16 mouse cellular contexts compared by ENCODE assay signal in the genomic region with DNA sequence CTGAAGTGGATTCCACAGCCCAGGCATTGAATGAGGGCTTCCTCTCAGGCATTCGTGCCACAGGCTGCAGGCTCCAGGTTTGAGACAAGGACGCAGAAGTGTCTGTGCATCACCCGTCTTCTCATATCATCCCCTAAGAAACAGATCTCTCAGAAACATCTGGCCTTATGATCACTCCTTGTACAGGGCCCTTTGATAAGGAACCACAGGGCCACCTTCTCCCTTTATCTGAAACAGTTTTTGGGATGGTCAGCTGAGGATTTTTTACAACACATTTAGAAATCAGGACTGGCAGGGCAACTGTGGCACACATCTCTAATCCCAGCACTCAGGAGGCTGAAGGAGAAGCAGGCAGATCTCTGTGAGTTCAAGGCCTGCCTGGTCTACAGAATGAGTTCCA.
"Had no signal": no experiment of that assay in that cellular context is flagged by ENCODE, and none has a peak within 500 bp of the region (broad histone marks: within the 10 kb centered on the region; RNA-seq: fewer than 3 reads in every experiment).

No protein-coding gene starts in this region.

- H3K4me3 ChIP-seq: limb, embryonic 13.5 days; liver, embryonic 15.5 days; lung, embryonic 15.5 days; megakaryocyte, embryonic 14.5 days; midbrain, embryonic 12.5 days; myocyte; neural tube, embryonic 15.5 days had no signal

- H3K4me2 ChIP-seq: limb, embryonic 13.5 days; liver, embryonic 15.5 days; lung, embryonic 15.5 days; midbrain, embryonic 12.5 days; neural tube, embryonic 15.5 days had no signal

- H3K27me3 ChIP-seq: limb, embryonic 13.5 days; lung, embryonic 15.5 days; midbrain, embryonic 12.5 days; neural tube, embryonic 15.5 days had no signal

- H3K27ac ChIP-seq: limb, embryonic 13.5 days; liver, embryonic 15.5 days; lung, embryonic 15.5 days; midbrain, embryonic 12.5 days; neural tube, embryonic 15.5 days had no signal

- DNase-seq: kidney, adult 8-10 months; kidney, postnatal 36 days; left cerebral cortex, postnatal 4 days; right cerebral cortex, postnatal 4 days; spleen, adult 18-20 months; thymus, adult 18-20 months; thymus, postnatal 36 days had no signal

- H3K9me3 ChIP-seq: limb, embryonic 13.5 days; liver, embryonic 15.5 days; lung, embryonic 15.5 days; midbrain, embryonic 12.5 days; neural tube, embryonic 15.5 days had no signal

- ATAC-seq: inflammation-experienced regulatory T-cells, adult 6 months; intestine, postnatal 0 days had no signal

- H3K9ac ChIP-seq: limb, embryonic 13.5 days; liver, embryonic 15.5 days; lung, embryonic 15.5 days; midbrain, embryonic 12.5 days; neural tube, embryonic 15.5 days had no signal

- H3K36me3 ChIP-seq: limb, embryonic 13.5 days; liver, embryonic 15.5 days; lung, embryonic 15.5 days; midbrain, embryonic 12.5 days; neural tube, embryonic 15.5 days had no signal
